Mouse (Mus musculus) liver, postnatal 0 days (tissue): ENCODE results near the gene Nppa. TPM values are rescaled to one million over a fixed set of nuclear protein-coding genes. Genes with fewer than 3 reads are reported as not detected.

Experiments
- ATAC-seq: fragments of 200-750 bp; cut with Nextera tagmentation; 2 replicates; pipeline ENCODE4 v1.8.0; 2017; ENCODE audit warnings: mild to moderate bottlenecking, moderate library complexity
- DNase-seq: peaks from one replicate; pipeline ENCODE4 v3.0.0-alpha.2; 2016
- H3K27ac ChIP-seq: fragments of 300-500 bp; sonication (generic); 2 replicates; pipeline ENCODE4 v1.5.1; 2014; ENCODE audit warnings: antibody characterized with exemption, moderate library complexity, mild to moderate bottlenecking, low read depth
- H3K27me3 ChIP-seq: fragments of 300-500 bp; sonication (generic); 2 replicates; pipeline ENCODE4 v1.6.1; 2014; ENCODE audit warnings: low read length, control low read depth, mixed read lengths; ENCODE audit not compliant: insufficient read depth
- H3K36me3 ChIP-seq: fragments of 300-500 bp; sonication (generic); replicated peaks from 2 replicates; pipeline ENCODE4 v1.6.1; 2014; ENCODE audit warnings: mild to moderate bottlenecking, control low read depth, low read length, moderate library complexity, mixed read lengths; ENCODE audit not compliant: insufficient read depth
- H3K4me1 ChIP-seq: fragments of 300-500 bp; sonication (generic); 2 replicates; pipeline ENCODE4 v1.6.1; 2014; ENCODE audit warnings: antibody characterized with exemption, mild to moderate bottlenecking, control low read depth; ENCODE audit not compliant: insufficient read depth
- H3K4me2 ChIP-seq: fragments of 300-500 bp; sonication (generic); 2 replicates; pipeline ENCODE4 v1.6.1; 2014; ENCODE audit warnings: low read depth, mild to moderate bottlenecking, low read length, moderate library complexity, mixed read lengths
- H3K4me3 ChIP-seq: fragments of 300-500 bp; sonication (generic); 2 replicates; pipeline ENCODE4 v1.5.1; 2014; ENCODE audit warnings: low read depth, low read length
- H3K9ac ChIP-seq: fragments of 300-500 bp; sonication (generic); replicated peaks from 2 replicates; pipeline ENCODE4 v1.6.1; 2014; ENCODE audit warnings: mild to moderate bottlenecking, moderate library complexity
- H3K9me3 ChIP-seq: fragments of 300-500 bp; sonication (generic); 2 replicates; pipeline ENCODE4 v1.6.1; 2016; ENCODE audit warnings: mild to moderate bottlenecking, control low read depth, low read length, mixed read lengths
- CTCF ChIP-seq: sonication (generic); IDR thresholded peaks from 2 replicates; pipeline ENCODE4 v1.5.1; 2016; ENCODE audit warnings: antibody characterized with exemption, low read depth
- EP300 ChIP-seq: IDR thresholded peaks from 2 replicates; pipeline ENCODE4 v1.6.1; 2016; ENCODE audit warnings: antibody characterized with exemption, low read depth, mild to moderate bottlenecking
- WGBS: fragments of 180-500 bp; shearing (Covaris S2); extraction: QIAGEN DNeasy Blood & Tissue Kit; methylation state at CpG from one replicate; pipeline ENCODE4 v1.1.7; 2014; ENCODE audit not compliant: insufficient replicate concordance; 5-methylcytosine and 5-hydroxymethylcytosine counted together
- polyA plus RNA-seq: library from polyadenylated mRNA; unstranded; fragments of >200 nt; fragmentation: Nextera tagmentation; extraction: Ambion mirVana; gene quantifications from 2 replicates; pipeline ENCODE4 v1.2.1, GENCODE M21; 2015

Gene Nppa
- polyA plus RNA-seq, 1 experiment from 2014 or later = 0.13 TPM

- no peak overlapping the region for H3K4me2 ChIP-seq
- H3K9ac ChIP-seq = no peak overlapping the region
- peak; percentile 36 for DNase-seq
- H3K9me3 ChIP-seq = no peaks in the 10 kb centered on the region
- H3K27me3 ChIP-seq = no peaks in the 10 kb centered on the region
- no peak overlapping the region for H3K27ac ChIP-seq
- no peaks in the 10 kb centered on the region for H3K4me1 ChIP-seq
- no peak overlapping the region for H3K4me3 ChIP-seq
- H3K36me3 ChIP-seq = peaks cover 65% of the 10 kb centered on the region
- 78% methylated on average over 4 of the region's 4 CpGs for WGBS
- TF ChIP-seq CTCF (peak; percentile 67), EP300 (no peak)
- no peak for ATAC-seq
Observed at GRCm38 (mm10) chr4:148008412-148008811, 7.9 kb downstream of the Nppa start.

- Histone ChIP-seq H3K9ac (no peak overlapping the region), H3K9me3 (no peaks in the 10 kb centered on the region), H3K27ac (no peak overlapping the region), H3K27me3 (no peaks in the 10 kb centered on the region), H3K4me3 (no peak overlapping the region), H3K4me1 (no peaks in the 10 kb centered on the region), H3K36me3 (peaks cover 76% of the 10 kb centered on the region), H3K4me2 (no peak overlapping the region)
- TF ChIP-seq CTCF = no peak
- TF ChIP-seq EP300 = no peak
- WGBS = 93% methylated on average over 2 of the region's 2 CpGs
- DNase-seq (no peak), ATAC-seq (no peak)
Observed at GRCm38 (mm10) chr4:148009641-148010040, 9.1 kb downstream of the Nppa start.

GRCm38 (mm10) chr4:148011332-148011731, 10.8 kb downstream of the Nppa start:
- Histone ChIP-seq H3K36me3 (peaks cover 74% of the 10 kb centered on the region), H3K4me1 (no peaks in the 10 kb centered on the region), H3K4me2 (no peak overlapping the region), H3K4me3 (no peak overlapping the region), H3K27me3 (no peaks in the 10 kb centered on the region), H3K9me3 (no peaks in the 10 kb centered on the region), H3K9ac (no peak overlapping the region), H3K27ac (no peak overlapping the region)
- TF ChIP-seq CTCF (no peak), EP300 (no peak)
- 68% methylated on average over 3 of the region's 3 CpGs for WGBS
- no peak for DNase-seq
- ATAC-seq = no peak

DNA sequence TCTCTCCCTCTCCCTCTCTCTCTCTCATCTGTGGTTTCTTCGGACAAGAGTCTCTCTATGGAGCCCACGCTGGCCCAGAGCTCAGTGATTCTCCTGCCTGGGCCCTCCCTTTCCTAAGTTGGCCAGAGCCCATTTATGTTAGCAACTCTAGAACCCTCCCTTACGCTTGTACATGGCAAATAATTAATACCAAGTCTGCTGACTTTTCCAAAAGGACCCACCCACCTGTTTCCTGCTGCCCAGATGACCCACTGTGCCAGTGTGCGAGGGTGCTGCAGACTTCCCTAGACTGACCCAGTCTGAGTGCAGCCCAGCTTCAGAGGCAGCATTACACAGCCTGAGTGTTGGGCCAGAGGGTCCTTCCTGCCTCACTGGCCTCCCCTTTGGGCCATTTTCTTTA, 11.7 kb downstream of the Nppa start:
- Histone ChIP-seq H3K9me3 (no peaks in the 10 kb centered on the region), H3K4me2 (no peak overlapping the region), H3K4me3 (no peak overlapping the region), H3K9ac (no peak overlapping the region), H3K36me3 (peaks cover 76% of the 10 kb centered on the region), H3K27ac (no peak overlapping the region), H3K27me3 (no peaks in the 10 kb centered on the region), H3K4me1 (no peaks in the 10 kb centered on the region)
- 82% methylated on average over 4 of the region's 4 CpGs for WGBS
- no peak for ATAC-seq
- no peak for TF ChIP-seq CTCF
- DNase-seq = no peak

DNA sequence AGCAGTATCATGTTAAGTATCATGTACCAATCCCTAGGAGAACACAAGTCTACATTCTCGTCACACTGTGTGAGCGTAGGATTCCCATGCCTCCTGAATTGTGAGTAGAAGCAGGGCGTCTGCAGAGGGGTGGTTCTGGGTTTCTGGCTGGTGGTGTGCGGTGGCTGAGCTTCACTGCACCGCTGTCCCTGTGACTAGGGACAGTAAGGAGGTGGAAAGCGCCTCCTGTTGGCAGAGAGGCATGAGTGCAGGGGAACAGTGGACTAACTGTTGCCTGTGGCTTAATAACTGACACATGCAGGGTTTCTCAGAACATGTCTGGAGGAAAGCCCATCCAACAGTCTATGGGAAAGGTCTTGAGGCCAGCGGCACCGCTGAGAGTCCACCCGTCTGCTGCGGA, 14.9 kb downstream of the Nppa start:
- no peak for DNase-seq
- Histone ChIP-seq H3K27ac (no peak overlapping the region), H3K4me1 (no peaks in the 10 kb centered on the region), H3K27me3 (no peaks in the 10 kb centered on the region), H3K9me3 (no peaks in the 10 kb centered on the region), H3K36me3 (peaks cover 65% of the 10 kb centered on the region), H3K9ac (no peak overlapping the region), H3K4me2 (no peak overlapping the region), H3K4me3 (no peak overlapping the region)
- no peak for ATAC-seq
- WGBS = 82% methylated on average over 10 of the region's 10 CpGs
- TF ChIP-seq CTCF = peak; percentile 51
- no peak for TF ChIP-seq EP300

GRCm38 (mm10) chr4:148016981-148017380, 16.5 kb downstream of the Nppa start:
- DNase-seq = no peak
- no peak for ATAC-seq
- Histone ChIP-seq H3K4me2 (no peak overlapping the region), H3K27me3 (no peaks in the 10 kb centered on the region), H3K27ac (no peak overlapping the region), H3K9me3 (no peaks in the 10 kb centered on the region), H3K36me3 (peaks cover 53% of the 10 kb centered on the region), H3K4me1 (no peaks in the 10 kb centered on the region), H3K4me3 (no peak overlapping the region), H3K9ac (no peak overlapping the region)
- WGBS = 65% methylated on average over 3 of the region's 3 CpGs
- no peak for TF ChIP-seq CTCF
- TF ChIP-seq EP300 = no peak

GRCm38 (mm10) chr4:148018410-148018809, 17.9 kb downstream of the Nppa start:
- Histone ChIP-seq H3K27ac (no peak overlapping the region), H3K9me3 (no peaks in the 10 kb centered on the region), H3K36me3 (peaks cover 47% of the 10 kb centered on the region), H3K4me1 (no peaks in the 10 kb centered on the region), H3K9ac (no peak overlapping the region), H3K4me3 (no peak overlapping the region), H3K27me3 (no peaks in the 10 kb centered on the region), H3K4me2 (no peak overlapping the region)
- ATAC-seq (no peak), DNase-seq (no peak)
- TF ChIP-seq CTCF (no peak), EP300 (no peak)
- whole genome bisulfite sequencing = 72% methylated on average over 2 of the region's 2 CpGs
